Mouse (Mus musculus) brown adipose tissue, adult 24 weeks (tissue): ENCODE data around the gene Ltb. TPM values are rescaled to one million over a fixed set of nuclear protein-coding genes. Genes with fewer than 3 reads are reported as not detected.

ENCODE experiments used
- H3K27ac ChIP-seq: fragments of 200-500 bp; replicated peaks from 2 replicates; pipeline ENCODE4 v1.5.1; 2012; ENCODE audit warnings: low read depth, mild to moderate bottlenecking, low read length
- H3K4me1 ChIP-seq: fragments of 200-500 bp; 2 replicates; pipeline ENCODE4 v1.6.1; 2012; ENCODE audit warnings: low read length, mixed read lengths; ENCODE audit not compliant: control insufficient read depth, insufficient read depth, insufficient read length
- H3K4me3 ChIP-seq: fragments of 200-500 bp; 2 replicates; pipeline ENCODE4 v1.5.1; 2012; ENCODE audit warnings: low read depth, mild to moderate bottlenecking, low read length, moderate library complexity; ENCODE audit not compliant: insufficient read depth
- polyA plus RNA-seq: library from polyadenylated mRNA; stranded (reverse); fragments of >200 nt; gene quantifications from 2 replicates; pipeline ENCODE4 v1.2.4, GENCODE M21; 2012; ENCODE audit not compliant: missing spikeins, insufficient read depth, insufficient read length

Ltb gene
- polyA plus RNA-seq, 1 experiment: not detected

GRCm38 (mm10) chr17:35196321-35196641 lies 2.0 kb downstream of the Ltb start:
- H3K27ac ChIP-seq: no peak overlapping the region
- H3K4me1 ChIP-seq: peaks cover 6% of the 10 kb centered on the region
- peak overlapping the region; percentile 76 for H3K4me3 ChIP-seq

- no peak overlapping the region for H3K4me3 ChIP-seq
- H3K4me1 ChIP-seq: peaks cover 6% of the 10 kb centered on the region
- no peak overlapping the region for H3K27ac ChIP-seq
Measured at GRCm38 (mm10) chr17:35197126-35197525, 2.9 kb downstream of the Ltb start.

GRCm38 (mm10) chr17:35198029-35198428 lies 3.8 kb downstream of the Ltb start:
- Histone ChIP-seq H3K27ac (no peak overlapping the region), H3K4me1 (peaks cover 6% of the 10 kb centered on the region), H3K4me3 (no peak overlapping the region)

GRCm38 (mm10) chr17:35198946-35199345 lies 4.7 kb downstream of the Ltb start:
- Histone ChIP-seq H3K4me1 (peaks cover 6% of the 10 kb centered on the region), H3K4me3 (no peak overlapping the region), H3K27ac (peak overlapping the region; percentile 48; the same call in 1 of the 2 replicates)

GRCm38 (mm10) chr17:35200398-35200797 lies 6.2 kb downstream of the Ltb start:
- Histone ChIP-seq H3K4me3 (peak overlapping the region; percentile 61), H3K4me1 (peaks cover 6% of the 10 kb centered on the region), H3K27ac (peak overlapping the region; percentile 64)

- Histone ChIP-seq H3K4me3 (peak overlapping the region; percentile 61), H3K4me1 (peaks cover 6% of the 10 kb centered on the region), H3K27ac (peak overlapping the region; percentile 76)
Measured at GRCm38 (mm10) chr17:35201128-35201527, 6.9 kb downstream of the Ltb start.

GRCm38 (mm10) chr17:35201787-35202186 lies 7.5 kb downstream of the Ltb start, which contains the start of gene Tnf:
Gene Tnf, minus strand, starts transcription at chr17:35202007.
- Histone ChIP-seq H3K4me1 (peaks cover 6% of the 10 kb centered on the region), H3K4me3 (peak within 1 kb of the TSS; percentile 61), H3K27ac (peak within 1 kb of the TSS; percentile 76)

GRCm38 (mm10) chr17:35202442-35202841 lies 8.2 kb downstream of the Ltb start:
- Histone ChIP-seq H3K27ac (0 out of 2 replicates have a peak overlapping the region, but pooled peaks have one; percentile 46), H3K4me1 (peaks cover 6% of the 10 kb centered on the region), H3K4me3 (no peak overlapping the region)

- no peak within 1 kb of the TSS for H3K4me3 ChIP-seq
- peaks cover 3% of the 10 kb centered on the region for H3K4me1 ChIP-seq
- no peak within 1 kb of the TSS for H3K27ac ChIP-seq
Measured at GRCm38 (mm10) chr17:35204494-35205379, 10.5 kb downstream of the Ltb start, which contains the start of gene Lta. Gene Lta, minus strand, starts transcription at chr17:35205351.

- Histone ChIP-seq H3K4me1 (peaks cover 6% of the 10 kb centered on the region; the same call in 1 of the 2 replicates), H3K4me3 (no peak overlapping the region), H3K27ac (no peak overlapping the region)
Measured at GRCm38 (mm10) chr17:35205380-35205769, 11.1 kb downstream of the Ltb start.

- no peak overlapping the region for H3K4me3 ChIP-seq
- 0 out of 2 replicates have a peak, but pooled peaks cover 3% of the 10 kb centered on the region for H3K4me1 ChIP-seq
- peak overlapping the region; percentile 46 for H3K27ac ChIP-seq
Measured at GRCm38 (mm10) chr17:35209785-35210535, 15.7 kb downstream of the Ltb start.

- Histone ChIP-seq H3K4me1 (0 out of 2 replicates have a peak, but pooled peaks cover 3% of the 10 kb centered on the region), H3K4me3 (no peak overlapping the region), H3K27ac (peak overlapping the region; percentile 46; the same call in 1 of the 2 replicates)
Measured at GRCm38 (mm10) chr17:35210593-35210992, 16.4 kb downstream of the Ltb start.

GRCm38 (mm10) chr17:35213071-35213470 lies 18.8 kb downstream of the Ltb start:
- Histone ChIP-seq H3K4me1 (peaks cover 8% of the 10 kb centered on the region; the same call in 1 of the 2 replicates), H3K4me3 (no peak overlapping the region), H3K27ac (no peak overlapping the region)

- Histone ChIP-seq H3K4me1 (peaks cover 16% of the 10 kb centered on the region), H3K4me3 (peak overlapping the region; percentile 32), H3K27ac (peak overlapping the region; percentile 98)
Measured at GRCm38 (mm10) chr17:35218516-35219193, 24.4 kb downstream of the Ltb start.

- peak overlapping the region; percentile 98 for H3K27ac ChIP-seq
- peak overlapping the region; percentile 25; the same call in 1 of the 2 replicates for H3K4me3 ChIP-seq
- H3K4me1 ChIP-seq: peaks cover 16% of the 10 kb centered on the region
Measured at GRCm38 (mm10) chr17:35219601-35220041, 25.4 kb downstream of the Ltb start.
